Mouse (Mus musculus) cerebellum, adult (tissue): Measurements from ENCODE around the gene Cmtm3.
A peak's percentile ranks its signal among the peaks of the same experiment; 100 is the strongest.
"Not testable (repeated sequence)": the region's sequence is repeated elsewhere in the genome, so short reads cannot be mapped to it uniquely, and the experiment has no call there.

Source experiments
- ATAC-seq: cut with Nextera tagmentation; 2 replicates; pipeline ENCODE4 v1.9.2; 2017; ENCODE audit warnings: mild to moderate bottlenecking, moderate library complexity, mixed read lengths; ENCODE audit not compliant: insufficient number of reproducible peaks, low FRiP score, low TSS enrichment

The Cmtm3 gene

GRCm38 (mm10) chr8:104339229-104339982 lies at the start of gene Cmtm3:
Gene Cmtm3 (plus strand): TSS chr8:104339410.
- ATAC-seq: no peak

GRCm38 (mm10) chr8:104293081-104293480 lies 46.1 kb upstream of the Cmtm3 start, which contains the start of gene Cmtm2a:
Gene Cmtm2a (minus strand): TSS chr8:104293181.
- not testable (repeated sequence) for ATAC-seq

GRCm38 (mm10) chr8:104294396-104294795 lies 44.8 kb upstream of the Cmtm3 start:
- no peak for ATAC-seq

- ATAC-seq: not testable (repeated sequence)
Observed at GRCm38 (mm10) chr8:104301577-104301976, 37.6 kb upstream of the Cmtm3 start.

- not testable (repeated sequence) for ATAC-seq
Observed at GRCm38 (mm10) chr8:104302536-104302935, 36.7 kb upstream of the Cmtm3 start.

GRCm38 (mm10) chr8:104304962-104305361 lies 34.2 kb upstream of the Cmtm3 start:
- ATAC-seq: no peak

GRCm38 (mm10) chr8:104308341-104308740 lies 30.9 kb upstream of the Cmtm3 start:
- not testable (repeated sequence) for ATAC-seq

GRCm38 (mm10) chr8:104309441-104310155 lies 29.6 kb upstream of the Cmtm3 start, which contains the start of the genes Gm45711 and Cmtm1:
Gene Gm45711 (minus strand): TSS chr8:104310081.
Gene Cmtm1 (minus strand): TSS chr8:104310145.
- ATAC-seq: peak; percentile 52

- not testable (repeated sequence) for ATAC-seq
Observed at GRCm38 (mm10) chr8:104312023-104312422, 27.2 kb upstream of the Cmtm3 start.

- ATAC-seq: no peak
Observed at GRCm38 (mm10) chr8:104313311-104313710, 25.9 kb upstream of the Cmtm3 start.

- ATAC-seq: not testable (repeated sequence)
Observed at GRCm38 (mm10) chr8:104321267-104321666, 17.9 kb upstream of the Cmtm3 start, which contains the start of gene Gm11020. Gene Gm11020 (plus strand): TSS chr8:104321567.

GRCm38 (mm10) chr8:104321930-104322329 lies 17.3 kb upstream of the Cmtm3 start, which contains the start of gene Cmtm2b:
Gene Cmtm2b (plus strand): TSS chr8:104322230.
- not testable (repeated sequence) for ATAC-seq

GRCm38 (mm10) chr8:104332665-104333631 lies 6.3 kb upstream of the Cmtm3 start:
- ATAC-seq: no peak

- no peak for ATAC-seq
Observed at GRCm38 (mm10) chr8:104333786-104334185, 5.4 kb upstream of the Cmtm3 start.

GRCm38 (mm10) chr8:104334196-104334595 lies 5.0 kb upstream of the Cmtm3 start:
- no peak for ATAC-seq

- ATAC-seq: no peak
Observed at GRCm38 (mm10) chr8:104336806-104337205, 2.4 kb upstream of the Cmtm3 start.

GRCm38 (mm10) chr8:104337890-104338289 lies 1.3 kb upstream of the Cmtm3 start:
- ATAC-seq: no peak

- no peak for ATAC-seq
Observed at GRCm38 (mm10) chr8:104339983-104340232, 698 bp downstream of the Cmtm3 start.

- ATAC-seq: peak; percentile 37; the same call in 1 of the 2 replicates
Observed at GRCm38 (mm10) chr8:104340233-104341105, 1.3 kb downstream of the Cmtm3 start.
